Mouse (Mus musculus): ENCODE measurements around the gene Rsph14.
A peak's percentile ranks its signal among the peaks of the same experiment; 100 is the strongest.

Gene Rsph14

DNA sequence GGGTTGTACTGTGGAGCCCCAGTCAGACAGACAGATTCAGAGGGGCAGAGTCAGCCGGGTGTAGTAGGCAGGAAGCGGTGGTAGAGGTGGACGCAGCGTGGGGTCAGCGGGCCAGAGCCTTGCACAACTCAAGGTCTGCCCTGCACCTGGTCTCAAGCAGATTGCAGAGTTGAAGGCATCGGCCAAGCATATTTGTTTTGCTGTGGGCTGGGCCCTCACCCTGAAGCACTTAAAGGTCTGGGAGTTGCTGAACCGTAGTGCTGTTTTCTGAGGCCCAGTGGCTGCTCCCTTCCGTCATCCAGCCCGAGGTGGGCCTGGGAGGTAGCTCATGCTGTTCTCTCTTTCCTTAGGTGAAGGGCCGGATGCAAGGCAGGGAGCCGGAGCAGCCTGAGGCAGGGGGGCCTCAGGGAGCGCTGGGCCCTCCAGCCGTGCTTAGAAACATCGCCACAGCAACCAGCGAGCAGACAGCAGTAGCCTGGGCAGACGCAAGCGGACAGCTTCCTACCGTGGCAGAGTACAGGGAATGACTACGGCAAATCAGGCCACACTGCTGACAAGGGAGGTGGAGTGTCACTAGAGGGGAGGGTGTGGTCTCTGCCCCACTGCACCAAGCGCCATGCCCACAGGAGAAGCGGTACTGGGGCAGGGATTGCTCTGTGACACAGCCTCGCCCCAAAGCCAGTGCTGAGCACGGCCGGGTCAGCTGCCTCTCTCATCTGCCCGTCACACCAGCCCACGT is 41.6 kb downstream of the Rsph14 start:
- no peak for DNase-seq (ENCODE audit: low spot score)

DNA sequence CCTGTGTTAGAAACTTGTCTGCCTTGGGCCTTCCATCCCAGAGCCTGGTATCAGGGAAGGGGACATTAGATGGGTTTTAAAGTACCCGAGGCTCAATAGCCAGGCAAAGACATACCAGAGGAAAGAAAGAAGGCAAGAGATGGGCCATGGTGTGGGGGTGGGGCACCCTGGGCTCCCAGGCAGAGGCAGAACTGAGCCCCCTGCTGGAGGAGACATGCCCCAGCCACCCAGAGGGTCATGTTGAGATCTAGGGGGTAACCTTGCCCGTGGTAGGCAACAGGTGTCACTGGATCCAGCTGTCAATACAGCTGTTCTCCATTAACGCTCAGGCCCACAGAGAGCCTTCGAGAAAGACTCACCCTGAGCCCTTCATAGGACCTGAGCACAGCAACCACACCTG is 42.6 kb downstream of the Rsph14 start:
- DNase-seq (ENCODE audit: low spot score) = no peak

DNA sequence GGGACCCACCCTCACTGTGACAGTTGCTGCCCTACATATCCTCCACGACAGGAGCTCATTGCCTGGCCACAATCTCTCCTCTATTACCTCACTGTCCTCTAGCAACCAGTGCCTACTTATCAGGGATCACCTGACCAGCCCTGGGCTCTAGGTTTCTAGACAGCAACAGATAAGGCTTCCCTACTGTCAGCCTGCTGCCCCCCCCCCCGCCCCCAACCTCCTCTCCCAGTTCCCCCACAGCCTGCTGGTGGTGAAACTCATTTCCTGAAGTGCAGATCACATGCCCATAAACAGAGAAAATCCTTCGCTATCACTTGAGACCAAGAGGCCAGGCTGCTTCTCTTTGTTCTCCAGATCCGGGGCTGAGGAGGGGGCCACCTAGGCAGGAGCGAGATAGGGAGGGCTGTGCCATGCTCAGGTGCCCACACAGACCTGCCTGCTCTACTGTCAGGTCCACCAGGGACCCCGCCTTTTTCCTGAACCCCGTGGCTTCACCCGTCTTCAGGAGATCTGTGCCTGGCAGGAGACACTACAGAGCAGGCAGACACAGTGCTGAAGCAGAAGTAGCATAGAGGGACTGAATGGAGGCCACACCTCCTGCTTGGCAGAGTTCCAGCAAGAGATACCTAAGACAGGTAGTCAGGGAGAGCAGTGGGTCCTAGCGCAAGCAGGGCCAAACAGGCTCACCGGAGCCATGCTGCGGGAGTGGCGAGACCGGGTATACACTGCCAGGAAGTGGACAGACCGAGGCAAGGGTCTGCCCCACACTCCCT is 44.5 kb downstream of the Rsph14 start:
- DNase-seq (ENCODE audit: low spot score) = no peak

DNA sequence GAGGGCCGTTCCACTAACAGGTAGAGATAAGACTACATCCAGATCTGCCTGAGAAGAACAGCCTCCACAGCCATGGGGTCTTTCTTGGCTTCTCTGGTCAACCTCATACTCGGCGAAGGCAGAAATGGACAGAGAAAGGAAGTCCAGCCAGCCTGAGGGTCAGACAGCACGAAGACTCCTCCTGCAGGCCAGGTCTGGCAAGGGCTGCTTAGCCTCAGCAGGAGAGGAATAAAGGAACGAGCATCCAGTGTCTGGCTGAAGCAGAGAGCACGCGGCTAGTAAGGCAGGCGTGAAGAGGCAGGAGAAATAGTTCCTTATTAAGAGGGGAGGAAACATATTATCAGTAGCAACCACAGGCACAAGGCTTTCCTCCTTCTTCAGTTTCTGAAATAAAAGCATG is 49.2 kb downstream of the Rsph14 start:
- no peak for DNase-seq (ENCODE audit: low spot score)

DNA sequence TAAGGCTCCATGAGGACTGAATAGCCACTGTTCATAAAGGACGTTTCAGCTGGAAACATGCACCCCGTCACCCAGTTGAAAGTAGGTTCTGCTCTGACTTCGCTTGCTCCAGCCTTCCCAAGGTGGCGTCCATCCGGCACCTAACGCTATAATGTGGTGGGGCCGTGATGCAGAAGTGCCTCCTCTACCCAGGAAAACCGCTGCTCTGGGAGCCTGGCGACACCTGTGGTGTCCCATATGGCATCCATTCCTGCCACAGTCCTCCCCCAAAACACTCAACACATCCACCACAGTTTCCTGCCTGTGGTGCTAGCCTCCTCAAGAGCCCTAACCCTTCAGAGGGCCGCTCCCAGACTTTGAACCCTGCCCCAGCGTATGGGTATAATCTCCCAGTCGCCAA is 51.2 kb downstream of the Rsph14 start:
- no peak for DNase-seq (ENCODE audit: low spot score)

DNA sequence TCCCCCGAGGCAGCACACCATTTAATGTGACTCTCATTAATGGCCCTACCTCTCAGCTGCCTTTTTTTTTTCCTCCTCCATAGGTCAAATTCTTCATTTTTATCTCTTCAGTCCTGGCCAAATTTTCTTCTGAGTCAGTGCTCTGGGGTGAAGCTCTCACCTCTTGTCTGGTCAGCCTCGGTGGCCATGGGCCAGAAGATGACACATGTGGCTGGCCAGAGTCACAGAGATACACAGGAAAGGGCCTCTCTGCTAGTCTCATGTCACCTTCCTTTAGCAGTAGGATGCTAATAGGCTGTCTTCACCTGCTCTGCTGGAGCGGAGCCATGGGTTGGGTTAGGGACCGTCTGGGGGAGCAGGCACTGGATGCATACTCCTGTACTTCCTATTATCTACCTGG is 54.3 kb downstream of the Rsph14 start:
- peak; percentile 46 for DNase-seq (ENCODE audit: low spot score)

DNA sequence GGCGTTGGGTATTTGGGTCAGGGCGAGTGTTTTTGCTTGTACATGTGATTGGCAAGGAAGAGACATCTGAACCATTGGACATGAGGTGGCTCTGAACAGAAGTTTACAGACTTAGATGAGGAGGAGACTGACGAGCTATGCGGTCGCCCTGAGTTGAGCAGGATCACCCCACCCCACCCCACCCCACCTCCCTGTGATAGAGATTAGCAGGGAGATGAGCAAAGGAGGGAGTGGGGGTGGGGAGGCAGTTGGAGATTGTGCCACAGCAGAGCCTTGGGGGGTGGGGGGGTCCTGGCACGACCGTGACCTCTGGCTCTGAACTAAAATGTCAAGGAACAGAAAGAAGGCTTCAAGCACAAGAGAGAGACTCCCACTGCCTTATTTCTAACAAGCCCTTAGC is 56.0 kb downstream of the Rsph14 start:
- DNase-seq (ENCODE audit: low spot score) = no peak

DNA sequence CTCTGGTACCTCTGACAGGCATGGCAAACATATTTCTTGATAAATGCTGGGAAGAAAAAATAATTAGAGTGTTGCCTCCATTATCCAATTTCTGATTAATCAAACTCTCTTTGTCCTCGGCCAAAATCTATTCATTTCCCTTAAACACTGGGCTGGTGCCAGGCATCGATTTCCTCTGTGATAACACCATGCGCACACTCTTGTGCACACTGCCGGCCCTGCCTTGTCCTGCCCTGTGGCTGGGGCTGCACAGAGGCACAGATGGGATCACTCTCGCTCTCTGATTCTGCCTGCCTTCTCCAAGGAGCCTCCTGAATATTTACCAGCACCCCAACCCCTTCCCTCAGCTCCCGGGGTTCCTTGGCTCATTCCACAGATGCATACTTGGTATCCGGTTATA is 56.8 kb downstream of the Rsph14 start:
- peak; percentile 55 for DNase-seq (ENCODE audit: low spot score)

DNA sequence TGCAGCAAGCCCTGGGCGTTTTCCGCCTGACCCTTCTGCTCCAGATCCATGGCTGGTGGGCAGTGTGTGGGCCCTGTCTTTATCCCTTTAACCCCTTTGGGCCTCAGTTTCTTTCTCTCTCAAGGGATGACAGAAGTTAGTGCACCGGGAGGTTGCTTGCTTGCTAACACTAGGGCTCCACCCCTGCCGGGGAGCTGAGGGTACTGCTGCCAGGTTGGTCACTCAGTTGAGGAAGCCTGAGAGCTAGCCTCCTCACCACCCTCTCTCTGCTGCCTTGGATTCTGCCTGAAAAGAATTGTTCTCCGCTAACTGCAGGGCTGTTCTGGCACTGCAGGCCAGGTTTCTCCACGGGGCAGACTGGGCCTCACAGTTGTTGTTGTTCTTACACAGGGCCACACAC is 59.4 kb downstream of the Rsph14 start:
- DNase-seq (ENCODE audit: low spot score) = no peak

DNA sequence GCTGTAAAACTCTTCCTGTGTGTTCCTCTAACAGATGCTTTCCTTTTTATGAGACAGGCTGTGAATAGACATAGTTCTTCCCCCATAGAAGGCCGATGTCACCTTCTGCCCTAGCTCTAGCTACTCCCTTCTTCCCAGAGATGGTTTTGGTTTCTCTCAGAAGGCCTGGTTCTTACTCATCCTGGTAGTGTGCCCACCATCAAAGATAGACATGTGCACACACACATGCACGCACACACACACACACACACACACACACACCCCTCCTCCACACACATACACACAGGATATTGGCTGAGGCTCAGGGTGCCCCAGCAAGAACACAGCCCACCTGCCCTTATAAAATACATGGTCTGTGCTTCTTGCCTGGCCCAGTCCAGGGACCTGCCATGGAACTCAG is 63.1 kb downstream of the Rsph14 start:
- DNase-seq (ENCODE audit: low spot score) = no peak

DNA sequence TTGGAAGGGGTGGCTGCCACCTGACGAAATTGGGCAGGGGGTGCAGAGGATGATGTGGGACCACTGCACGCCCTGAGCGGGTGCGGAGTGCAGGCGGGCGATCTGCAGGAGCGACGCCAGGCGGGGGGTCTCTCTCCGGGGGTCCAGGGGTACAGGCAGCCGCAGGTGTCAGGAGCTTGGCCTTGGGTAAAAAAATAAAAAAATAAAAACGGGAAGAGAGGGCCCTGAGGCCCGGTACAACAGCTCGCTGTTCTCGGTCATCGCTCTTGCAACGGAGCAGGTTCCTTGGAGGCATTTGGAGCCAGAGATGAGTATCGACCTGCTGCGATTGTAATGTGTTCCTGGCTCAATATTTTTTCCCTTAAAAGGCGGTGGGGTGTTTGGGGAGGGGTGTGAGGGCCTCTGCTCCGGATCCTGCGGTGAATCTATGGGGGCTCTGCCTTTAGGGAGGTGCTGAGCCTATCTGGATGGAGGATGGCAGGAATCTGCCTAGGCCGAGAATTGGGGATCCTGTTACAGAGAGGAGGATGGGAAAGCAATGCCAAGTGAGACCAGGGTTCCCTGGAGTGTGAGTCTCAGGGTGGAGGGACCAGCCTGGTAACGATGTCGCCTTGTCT is 64.6 kb downstream of the Rsph14 start:
- peak; percentile 45 for DNase-seq (ENCODE audit: low spot score)

DNA sequence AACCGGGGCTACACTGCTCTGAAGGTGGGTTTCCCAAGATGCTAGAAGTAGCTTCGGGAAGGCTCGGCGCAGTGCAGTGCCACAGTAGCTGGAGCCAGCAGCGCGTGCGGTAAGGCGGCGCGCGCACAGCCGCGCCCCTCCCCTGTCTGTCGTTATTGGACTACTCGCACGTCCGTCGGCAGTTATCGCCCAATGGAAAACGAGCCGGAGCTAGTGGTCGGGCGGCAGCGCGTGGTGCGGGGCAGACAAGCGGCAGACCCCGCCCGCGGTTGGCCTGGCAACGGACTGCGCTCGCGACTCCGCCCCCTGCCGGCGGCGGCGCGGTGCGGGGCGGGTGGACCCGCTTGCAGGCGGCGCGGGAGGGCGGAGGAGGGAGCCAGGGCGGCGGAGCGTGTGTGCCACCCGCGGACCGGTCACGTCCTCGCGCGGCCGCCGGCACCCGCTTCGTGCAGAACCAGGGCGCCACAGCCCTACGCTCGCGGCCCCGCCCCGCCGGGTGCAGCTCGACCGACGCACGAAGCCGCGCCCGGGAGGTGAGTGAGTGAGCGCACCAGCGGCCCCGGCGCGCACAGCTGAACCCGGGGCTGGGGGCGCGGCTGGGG is 65.4 kb downstream of the Rsph14 start, which contains the start of gene Gnaz:
Gene Gnaz, plus strand, starts transcription at position 328 of the 602 bp plus-strand sequence.
- peak; percentile 99 for DNase-seq (ENCODE audit: low spot score)

DNA sequence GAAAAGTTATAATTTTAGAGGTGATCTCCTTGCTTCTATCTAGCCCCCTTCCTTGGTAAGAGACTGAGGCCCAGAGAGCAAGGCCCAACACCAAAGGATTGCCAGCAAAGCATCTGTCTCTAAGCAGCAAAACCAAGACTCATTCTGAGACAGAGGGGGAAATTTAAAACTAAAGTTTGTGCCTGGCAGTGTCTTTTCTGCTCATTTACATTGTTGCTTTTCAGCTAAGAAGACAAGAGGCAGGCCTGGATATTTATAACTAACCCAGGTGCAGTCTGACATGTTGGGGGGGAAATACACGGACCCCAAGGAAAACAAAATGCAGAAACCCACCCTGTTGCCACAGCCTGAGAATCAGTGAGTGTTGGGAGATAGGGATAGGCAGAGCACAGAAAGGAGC is 68.0 kb downstream of the Rsph14 start:
- DNase-seq (ENCODE audit: low spot score) = no peak

DNA sequence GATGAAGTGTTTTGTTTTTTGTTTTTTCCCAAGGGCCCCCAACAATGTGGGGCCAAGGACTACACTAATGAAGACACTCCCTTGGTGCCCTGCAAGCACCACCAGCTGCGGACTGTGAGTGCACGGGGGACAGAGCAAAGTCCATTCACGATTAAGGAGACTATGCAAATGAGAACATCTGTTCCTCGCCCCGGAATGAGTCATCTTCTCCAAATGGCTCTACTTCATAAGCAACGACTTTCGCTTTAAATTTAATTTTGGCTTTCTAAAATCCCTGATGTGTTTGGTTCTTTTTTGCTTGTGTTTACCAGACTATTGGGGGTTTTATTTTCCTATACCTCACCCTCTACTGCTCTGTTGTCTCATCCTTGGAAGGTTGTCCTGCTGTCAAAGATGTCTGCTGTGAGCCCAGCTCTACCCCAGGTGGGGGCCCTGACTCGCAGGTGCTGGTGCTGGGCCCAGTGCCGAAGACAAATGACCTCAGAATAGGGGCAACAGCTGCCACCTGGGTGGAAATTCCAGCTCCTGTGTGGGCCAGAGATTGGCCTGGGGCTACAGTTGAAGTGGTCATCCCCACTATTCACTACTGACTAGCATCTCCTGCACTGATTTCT is 79.4 kb downstream of the Rsph14 start:
- peak; percentile 75 for DNase-seq (ENCODE audit: low spot score)

DNA sequence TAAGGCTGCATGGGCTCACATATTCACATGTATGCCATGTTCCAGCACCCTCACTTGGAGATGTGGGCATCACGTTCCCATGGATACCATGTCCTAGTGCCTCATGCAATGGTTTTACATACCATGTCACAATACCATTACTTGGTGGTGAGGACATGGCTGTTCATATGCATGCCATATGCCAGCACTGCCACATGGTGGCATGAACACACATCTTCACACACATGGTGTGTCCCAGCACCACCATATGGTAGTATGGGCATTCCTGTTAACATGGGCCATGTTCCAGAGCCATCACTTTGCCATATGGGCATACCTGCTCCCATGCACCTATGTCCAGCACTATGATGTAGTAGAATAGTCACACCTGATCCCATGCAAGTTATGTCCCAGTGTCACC is 91.6 kb downstream of the Rsph14 start:
- no peak for DNase-seq (ENCODE audit: low spot score)

DNA sequence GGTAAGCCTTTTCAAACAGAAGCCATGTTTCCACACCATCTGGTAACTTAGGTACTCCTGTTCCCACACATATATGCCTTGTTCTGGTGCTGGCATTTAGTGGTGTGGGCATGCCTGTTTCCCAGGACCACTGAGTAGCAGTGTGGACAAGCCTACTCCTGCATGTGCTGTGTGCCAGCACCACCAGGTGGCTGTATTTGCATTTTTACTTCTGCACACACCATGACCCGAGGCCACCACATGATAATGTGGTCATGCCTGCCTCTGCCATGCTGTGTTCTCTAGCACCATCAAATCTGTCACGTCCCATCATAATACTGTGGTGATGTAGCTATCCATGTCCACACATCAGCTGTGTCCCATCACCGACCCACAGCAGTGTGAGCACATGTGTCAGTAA is 93.1 kb downstream of the Rsph14 start:
- peak; percentile 65 for DNase-seq (ENCODE audit: low spot score)

DNA sequence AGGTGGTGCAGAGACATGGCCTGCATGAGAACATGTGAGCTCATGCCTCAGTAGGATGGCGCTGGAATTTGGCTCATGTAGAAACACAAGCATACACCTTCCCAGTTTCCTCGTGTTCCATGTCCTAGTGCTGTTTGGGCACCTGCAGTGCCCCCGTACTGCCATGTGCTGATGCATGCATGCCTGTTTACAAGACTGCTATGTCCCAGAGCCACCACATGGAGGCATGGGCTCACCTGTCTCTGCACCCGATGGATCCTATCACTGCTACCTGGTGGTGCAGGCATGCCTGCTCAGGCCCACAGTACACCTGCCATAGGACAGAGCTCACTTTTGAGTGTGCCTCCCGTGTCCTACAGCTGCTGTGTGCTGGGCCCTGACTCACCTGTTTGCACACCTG is 94.0 kb downstream of the Rsph14 start:
- no peak for DNase-seq (ENCODE audit: low spot score)

DNA sequence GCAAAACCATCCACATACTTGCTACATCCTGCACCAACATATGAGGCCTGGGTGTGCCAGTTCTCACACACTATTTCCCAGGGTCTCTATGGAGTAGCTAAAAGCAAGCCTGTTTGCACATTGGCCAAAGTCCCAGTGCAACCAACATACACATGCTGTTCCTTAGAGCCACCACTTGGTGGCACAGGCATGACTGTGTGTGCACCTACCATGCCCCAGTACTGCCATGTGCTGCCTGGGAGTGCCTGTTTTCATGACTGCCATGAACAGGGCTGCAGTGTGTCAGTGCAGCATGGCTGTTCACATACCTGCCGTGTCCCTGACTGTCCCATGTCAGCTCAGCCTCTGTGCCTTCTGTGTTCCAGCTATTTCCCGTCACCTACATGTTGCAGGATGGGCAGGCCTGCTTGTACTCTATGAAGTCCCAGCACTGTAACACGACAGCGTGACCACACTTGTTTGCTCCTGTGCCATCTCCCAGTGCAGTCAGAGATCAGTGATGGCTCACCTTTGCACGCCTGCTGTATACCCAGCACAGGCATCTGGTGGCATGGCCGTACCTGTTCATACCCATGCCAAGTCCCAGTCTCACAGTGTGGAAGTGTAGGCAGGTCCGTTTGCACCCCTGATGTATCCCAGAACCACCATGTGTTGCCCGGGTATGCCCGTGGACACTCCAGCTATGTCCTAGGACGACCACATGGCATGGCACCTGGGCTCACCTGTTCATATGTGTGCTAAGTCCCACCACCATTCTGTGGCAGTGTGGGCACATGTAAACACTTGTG is 95.2 kb downstream of the Rsph14 start:
- peak; percentile 72 for DNase-seq (ENCODE audit: low spot score)

DNA sequence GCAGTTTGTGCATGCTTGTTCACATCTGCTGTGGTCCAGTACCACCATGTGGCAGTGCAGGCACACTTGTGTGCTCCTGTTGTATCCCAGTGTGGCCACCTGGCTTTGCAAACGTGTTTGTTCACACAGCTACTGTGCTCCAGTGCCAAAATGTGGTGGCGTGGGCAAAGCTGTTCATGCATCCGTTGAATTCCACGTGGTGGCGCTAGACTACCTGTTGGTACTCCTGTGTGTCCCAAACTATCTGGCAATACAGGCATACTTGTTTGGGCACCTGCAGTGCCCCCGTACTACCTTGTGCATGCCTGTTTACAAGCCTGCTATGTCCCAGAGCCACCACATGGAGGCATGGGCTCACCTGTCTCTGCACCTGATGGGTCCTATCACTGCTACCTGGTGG is 97.4 kb downstream of the Rsph14 start:
- DNase-seq (ENCODE audit: low spot score) = peak; percentile 45

DNA sequence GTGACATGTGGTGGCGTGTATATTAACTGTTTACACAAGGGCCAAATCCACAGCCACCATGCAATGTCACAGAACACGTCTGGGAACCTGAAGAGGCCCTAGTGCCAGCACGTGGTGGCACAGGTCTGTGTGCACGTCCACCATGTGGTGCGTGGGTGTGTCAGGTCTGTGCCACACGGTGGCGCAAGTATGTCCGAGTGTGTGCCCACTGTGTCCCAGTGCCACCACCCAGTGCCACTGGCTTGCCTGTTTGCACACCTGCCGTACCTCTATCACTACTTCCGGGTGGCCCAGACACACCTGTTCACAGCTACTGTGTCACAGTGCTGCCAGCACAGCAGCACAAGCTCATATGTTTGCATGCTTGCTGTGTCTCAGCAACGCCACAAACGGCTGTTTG is 97.9 kb downstream of the Rsph14 start:
- DNase-seq (ENCODE audit: low spot score) = no peak

DNA sequence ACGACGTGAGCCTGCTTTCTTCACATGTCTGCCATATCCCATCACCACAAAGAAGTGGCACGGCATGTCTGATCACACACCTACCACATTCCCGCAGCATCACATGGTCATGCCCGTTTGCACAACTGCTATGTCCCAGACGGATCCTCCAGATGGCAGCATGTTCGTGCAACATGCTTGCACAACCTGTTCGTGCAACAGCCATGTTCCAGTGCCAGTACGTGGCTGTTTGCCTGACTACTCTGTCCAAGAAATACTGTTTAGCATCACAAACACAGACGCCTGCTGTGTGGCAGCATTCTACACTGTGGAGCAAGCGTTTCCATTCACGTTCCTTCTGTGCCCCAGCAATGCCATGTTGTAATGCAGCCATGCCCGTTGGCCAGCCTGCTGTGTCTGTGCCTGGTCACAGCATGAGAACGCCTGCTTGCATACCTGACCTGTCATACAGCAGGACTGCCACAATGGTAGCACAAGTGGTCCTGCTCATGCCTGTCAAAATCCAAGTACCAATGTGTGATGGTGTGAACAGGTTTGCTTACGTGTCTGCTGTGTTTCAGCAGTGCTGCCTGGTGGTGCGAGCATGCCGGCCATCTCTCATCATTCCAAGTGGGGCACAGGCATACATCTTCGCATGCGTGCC is 98.7 kb downstream of the Rsph14 start:
- no peak for DNase-seq (ENCODE audit: low spot score)

Data from MN1 (cell line).